Mouse (Mus musculus) granulocyte monocyte progenitor cell, adult 5-6 weeks (primary cell): ENCODE data around the gene Zfp941. TPM values are rescaled to one million over a fixed set of nuclear protein-coding genes. Genes with fewer than 3 reads are reported as not detected.

Experiments
- ATAC-seq: replicated peaks from 2 replicates; pipeline ENCODE4 v1.8.0; 2016; ENCODE audit warnings: mild to moderate bottlenecking, moderate TSS enrichment, inconsistent platforms; ENCODE audit not compliant: poor library complexity, severe bottlenecking
- total RNA-seq, 2 experiments: library from RNA; stranded (forward) in 1 of 2; stranded (reverse) in 1 of 2; fragments of 200-712, 200-1000 nt in 1 of 2; fragments of >200 nt in 1 of 2; fragmentation: Nextera tagmentation in 1 of 2; gene quantifications; 2 replicates each; pipeline ENCODE4 v1.2.3; 2014 to 2017

Gene Zfp941
- total RNA-seq, 2 experiments from 2014 or later = 1.4 to 1.7 TPM

DNA sequence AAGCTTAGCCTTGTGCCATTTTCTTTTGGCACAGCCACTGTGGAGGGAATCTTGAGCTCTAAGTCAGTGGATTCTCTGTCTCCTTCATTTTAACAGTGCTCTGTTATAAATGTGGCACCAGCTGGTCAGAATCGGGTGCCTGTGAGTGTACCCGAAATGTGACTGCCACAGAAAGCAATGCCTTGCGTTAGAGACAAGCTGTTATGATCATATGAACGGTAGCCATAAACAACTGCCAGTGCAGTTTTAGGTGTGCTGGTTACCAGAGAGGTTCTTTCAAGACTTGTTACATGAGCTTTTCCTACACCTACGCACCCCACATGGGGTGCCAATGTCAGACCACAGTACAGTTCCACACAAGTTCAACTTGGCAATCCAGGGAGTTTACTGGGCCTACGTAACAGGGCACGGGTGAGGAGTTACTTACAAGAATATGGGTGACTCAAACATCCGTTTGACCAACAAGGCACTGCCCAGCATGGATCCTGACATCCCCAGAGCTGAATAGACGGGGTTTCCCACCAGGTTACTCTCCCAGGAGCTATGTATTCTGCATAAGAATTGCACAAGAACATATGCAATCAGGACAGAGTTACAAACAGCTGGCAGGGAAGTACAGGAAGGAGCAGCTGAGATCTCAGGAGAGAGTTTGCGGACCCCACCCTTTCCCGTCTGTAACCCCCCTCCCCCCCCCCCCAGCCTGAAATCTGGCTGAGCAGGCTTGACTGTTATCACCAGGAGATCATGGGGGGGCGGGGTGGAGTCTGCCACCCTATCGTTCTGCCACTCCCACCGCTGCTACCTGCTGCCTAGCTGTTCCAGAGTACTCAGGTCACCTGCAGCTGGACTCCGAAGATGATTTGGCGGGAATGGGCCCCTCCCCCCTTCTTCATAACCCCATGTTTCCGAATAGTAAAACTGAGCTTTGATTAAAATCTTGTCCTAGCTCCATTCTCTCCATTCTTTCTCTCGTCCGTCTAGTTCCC, 19.1 kb upstream of the Zfp941 start:
- no peak for ATAC-seq

GRCm38 (mm10) chr7:140839556-140839955, 17.6 kb upstream of the Zfp941 start:
- no peak for ATAC-seq

GRCm38 (mm10) chr7:140836243-140837115, 14.5 kb upstream of the Zfp941 start:
- no peak for ATAC-seq

DNA sequence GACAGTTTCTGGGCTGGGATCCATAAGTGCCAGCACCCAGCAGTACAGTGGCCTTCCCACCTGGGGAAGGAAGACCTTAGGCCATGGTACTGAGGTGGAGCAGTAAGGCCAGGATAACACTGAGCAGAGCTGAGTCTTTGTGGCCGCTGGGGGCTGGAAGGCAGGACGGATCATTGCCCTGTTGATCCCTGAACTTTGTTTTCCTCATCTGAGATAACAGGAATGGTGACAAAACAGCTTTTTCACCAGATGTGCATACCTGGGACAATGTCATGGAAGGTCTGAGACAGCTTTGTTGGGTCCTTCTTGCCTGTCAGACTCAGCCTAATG, 13.7 kb upstream of the Zfp941 start:
- no peak for ATAC-seq

DNA sequence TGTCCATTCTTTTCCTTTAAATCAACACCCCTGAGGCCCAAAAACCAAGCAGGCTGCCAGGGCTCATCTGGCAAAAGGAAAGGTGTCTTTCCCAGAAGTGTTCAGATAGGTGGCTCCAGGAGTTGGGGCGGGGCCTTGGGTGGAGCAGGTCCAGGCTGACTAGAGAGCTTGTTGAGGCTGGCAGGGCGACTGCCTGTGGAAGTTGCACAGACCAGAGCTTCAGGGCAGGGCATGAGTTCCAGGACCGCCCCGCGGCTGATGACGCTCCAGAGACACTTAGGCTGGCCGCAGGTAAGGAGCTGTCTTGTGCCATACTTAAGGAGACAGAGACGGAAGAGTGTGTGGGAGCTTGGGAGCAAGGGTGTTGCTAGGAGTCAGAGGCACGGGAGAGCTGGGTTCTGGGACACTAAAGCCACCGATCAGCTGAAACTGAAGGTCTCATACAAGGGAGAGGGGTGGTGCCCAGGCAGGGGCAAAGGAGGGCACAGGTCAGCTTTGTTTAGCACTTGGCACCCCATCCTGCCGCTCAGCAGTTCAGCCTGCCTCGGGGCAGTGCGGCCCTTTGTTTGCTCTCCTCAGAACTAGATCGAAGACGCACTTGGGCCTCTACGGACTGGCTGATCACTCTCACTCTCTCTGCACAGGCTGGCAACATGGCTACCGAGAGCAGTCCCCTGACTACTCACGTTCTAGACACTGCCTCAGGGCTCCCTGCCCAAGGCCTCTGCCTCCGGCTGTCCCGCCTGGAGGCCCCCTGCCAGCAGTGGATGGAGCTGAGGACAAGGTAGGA, 13.2 kb upstream of the Zfp941 start, which contains the start of gene Urah:
TSS of gene Urah (plus strand) at position 51 of the 790 bp plus-strand sequence.
- ATAC-seq = no peak

GRCm38 (mm10) chr7:140833341-140833740, 11.4 kb upstream of the Zfp941 start:
- ATAC-seq = no peak

GRCm38 (mm10) chr7:140831447-140831846, 9.5 kb upstream of the Zfp941 start:
- ATAC-seq = no peak

DNA sequence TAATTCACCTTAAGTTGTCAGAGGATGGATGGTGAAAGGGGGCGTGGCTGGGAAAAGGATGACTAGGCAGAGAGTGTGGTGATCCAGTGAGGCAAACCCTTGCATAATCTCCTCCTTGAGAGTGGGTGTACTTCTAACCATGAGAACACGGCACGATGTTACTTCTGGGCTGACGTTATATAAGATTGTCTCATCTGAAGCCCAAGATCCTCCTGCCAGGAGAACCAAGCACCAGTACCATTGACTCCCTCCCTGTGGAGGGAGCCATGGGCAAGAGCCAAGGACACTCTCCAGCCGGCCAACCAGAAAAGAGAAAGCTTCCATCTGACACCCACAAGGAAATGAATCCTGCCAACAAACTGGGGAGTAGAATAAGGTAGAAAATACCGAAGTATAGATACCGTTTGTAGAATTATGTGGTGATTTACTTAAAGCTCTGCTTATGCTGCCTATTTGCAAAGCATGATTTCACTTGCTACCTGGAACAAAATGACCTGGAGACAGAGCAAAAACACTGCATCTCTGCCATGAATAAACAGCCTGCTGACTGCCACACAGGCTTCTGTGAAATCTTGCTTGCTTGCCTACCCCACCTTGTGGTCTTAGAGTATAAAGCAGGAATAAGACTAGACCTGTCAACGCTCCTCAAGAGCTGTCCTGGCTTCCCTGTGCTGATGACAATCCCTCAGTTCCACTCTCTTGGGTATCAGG, 6.3 kb upstream of the Zfp941 start:
- ATAC-seq = peak; percentile 95

GRCm38 (mm10) chr7:140822731-140823130, 753 bp upstream of the Zfp941 start:
- no peak for ATAC-seq

DNA sequence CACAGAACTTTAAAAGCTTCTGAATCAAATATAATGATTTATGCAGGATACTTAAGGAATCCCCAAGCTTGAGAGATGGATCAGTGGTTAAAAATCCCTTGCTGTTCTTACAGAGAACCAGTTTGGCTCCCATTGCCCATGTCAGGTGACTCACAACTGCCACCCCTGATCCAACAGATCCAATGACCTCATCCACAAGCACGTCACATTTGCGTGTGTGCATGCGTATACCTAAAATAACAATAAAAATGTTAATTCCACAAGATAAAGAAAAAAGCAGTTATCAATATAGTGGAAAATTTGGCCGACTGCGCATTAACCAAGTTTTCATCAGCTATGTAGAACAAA, 699 bp downstream of the Zfp941 start:
- no peak for ATAC-seq

GRCm38 (mm10) chr7:140820173-140820572, 1.8 kb downstream of the Zfp941 start:
- no peak for ATAC-seq

DNA sequence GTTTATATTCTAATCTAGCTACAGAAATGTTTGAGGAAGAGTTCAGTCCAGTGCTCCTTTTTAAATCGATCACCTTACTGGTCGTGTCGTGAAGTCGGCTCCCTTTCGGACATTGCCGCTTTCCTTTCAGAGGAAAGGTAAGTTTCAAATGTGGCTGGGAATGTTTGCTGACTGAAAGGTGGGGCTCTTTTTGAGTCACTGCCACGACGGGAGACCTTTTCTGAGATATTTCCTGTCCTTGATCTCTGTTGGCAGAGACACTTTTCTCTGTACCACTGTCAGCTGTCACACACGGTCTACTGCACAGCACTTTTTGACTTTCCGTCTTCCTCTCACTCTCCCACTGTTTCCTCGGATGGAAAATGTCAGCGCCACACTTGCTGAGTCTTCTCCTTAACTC, 9.1 kb downstream of the Zfp941 start:
- no peak for ATAC-seq

GRCm38 (mm10) chr7:140811714-140812113, 10.3 kb downstream of the Zfp941 start:
- ATAC-seq = no peak

GRCm38 (mm10) chr7:140810496-140810895, 11.5 kb downstream of the Zfp941 start:
- ATAC-seq = 0 out of 2 replicates have a peak, but pooled peaks have one; percentile 40

GRCm38 (mm10) chr7:140805704-140806103, 16.3 kb downstream of the Zfp941 start:
- peak; percentile 97 for ATAC-seq

- ATAC-seq = no peak
Measured at GRCm38 (mm10) chr7:140802629-140803028, 19.3 kb downstream of the Zfp941 start.

DNA sequence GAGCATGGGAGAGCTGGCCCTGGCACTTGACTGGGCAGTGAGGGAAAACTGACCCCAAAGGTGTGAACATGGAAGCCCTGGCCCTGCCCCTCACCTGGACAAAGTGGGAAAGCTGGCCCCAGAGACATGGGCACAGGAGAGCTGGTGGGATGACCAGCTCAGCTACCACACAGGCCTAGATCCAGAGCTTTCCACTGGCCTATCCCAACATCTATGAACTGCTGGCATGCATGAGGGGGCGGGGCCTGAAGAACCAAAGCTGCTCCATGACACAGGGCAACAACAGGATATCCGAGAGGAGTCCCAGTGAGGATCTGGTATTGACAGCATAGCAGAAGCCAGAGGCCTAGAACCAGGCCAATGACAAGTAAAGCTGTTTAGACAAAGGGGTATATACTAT, 23.8 kb downstream of the Zfp941 start:
- no peak for ATAC-seq

GRCm38 (mm10) chr7:140797619-140798018, 24.4 kb downstream of the Zfp941 start:
- peak; percentile 55 for ATAC-seq

- no peak for ATAC-seq
Measured at GRCm38 (mm10) chr7:140793541-140793940, 28.4 kb downstream of the Zfp941 start.

DNA sequence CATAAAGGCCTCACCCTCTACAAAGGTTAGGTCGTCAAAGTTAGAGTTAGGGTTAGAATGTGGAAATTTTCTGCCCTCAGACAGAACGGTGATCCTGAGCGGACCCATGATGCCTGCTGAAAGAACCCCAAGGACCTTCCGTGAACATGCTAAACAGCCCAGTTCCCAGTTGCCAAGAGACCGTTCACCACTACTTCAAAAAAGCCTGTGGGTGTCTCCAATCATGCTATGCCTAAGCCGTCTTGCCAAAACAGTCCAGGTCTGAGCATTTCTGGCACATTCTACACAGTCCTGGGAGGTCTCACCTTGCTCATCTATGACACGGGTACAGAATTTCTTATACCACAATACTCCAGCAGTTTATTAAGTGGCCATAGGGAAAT, 33.9 kb downstream of the Zfp941 start:
- ATAC-seq = no peak
